Mouse (Mus musculus) hematopoietic multipotent progenitor cell, adult 10-12 weeks (in vitro differentiated cells): ENCODE results near the gene Ddx42. TPM values are rescaled to one million over a fixed set of nuclear protein-coding genes. Genes with fewer than 3 reads are reported as not detected.

Experiments used
- polyA plus RNA-seq: library from polyadenylated mRNA; stranded (reverse); fragments of >175 nt; gene quantifications from 2 replicates; pipeline ENCODE4 v1.2.3, GENCODE M21; 2012; ENCODE audit warnings: low replicate concordance

The Ddx42 gene
- polyA plus RNA-seq: 19.5 and 27.8 TPM in 2 replicates

GRCm38 (mm10) chr11:106216730-106217490 lies at the start of gene Ddx42:
Gene Ddx42 (plus strand): TSS chr11:106216926.

GRCm38 (mm10) chr11:106202123-106202465 lies 14.6 kb upstream of the Ddx42 start, which contains the start of gene Strada:
Gene Strada (minus strand): TSS chr11:106202168.

GRCm38 (mm10) chr11:106215927-106216729 lies 598 bp upstream of the Ddx42 start, which contains the start of gene Ccdc47:
Gene Ccdc47 (minus strand): TSS chr11:106216344.

GRCm38 (mm10) chr11:106255685-106256451 lies 39.1 kb downstream of the Ddx42 start, which contains the start of the genes Ftsj3 and Psmc5:
Gene Ftsj3 (minus strand): TSS chr11:106256079.
Gene Psmc5 (plus strand): TSS chr11:106256154.

GRCm38 (mm10) chr11:106272644-106273310 lies 56.1 kb downstream of the Ddx42 start, which contains the start of gene Smarcd2:
Gene Smarcd2 (minus strand): TSS chr11:106272972.

GRCm38 (mm10) chr11:106276454-106276853 lies 59.7 kb downstream of the Ddx42 start, which contains the start of gene Tcam1:
Gene Tcam1 (plus strand): TSS chr11:106276672.

Other genes starting within 250 kb of the Ddx42 start
- 23.8 and 92.3 TPM in 2 replicates for gene Ace, start 249.0 kb upstream of the Ddx42 start, polyA plus RNA-seq
- gene Ace3, start 222.3 kb upstream of the Ddx42 start, polyA plus RNA-seq: not detected in 2 replicates
- gene Kcnh6, start 208.8 kb upstream of the Ddx42 start, polyA plus RNA-seq: 0.04 TPM in 1 of 2 replicates, not detected in the other
- gene Dcaf7, start 180.1 kb upstream of the Ddx42 start, polyA plus RNA-seq: 27.4 and 36.0 TPM in 2 replicates
- 10.2 and 13.7 TPM in 2 replicates for gene Taco1, start 150.9 kb upstream of the Ddx42 start, polyA plus RNA-seq
- gene Map3k3, start 132.3 kb upstream of the Ddx42 start, polyA plus RNA-seq: 16.0 and 30.6 TPM in 2 replicates
- gene Gm10840, start 56.1 kb upstream of the Ddx42 start, polyA plus RNA-seq: not detected in 2 replicates
- 806 and 995 TPM in 2 replicates for gene Limd2, start 56.1 kb upstream of the Ddx42 start, polyA plus RNA-seq
- gene Strada, start 14.8 kb upstream of the Ddx42 start, polyA plus RNA-seq: 75.0 and 75.7 TPM in 2 replicates
- 3.1 and 4.1 TPM in 2 replicates for gene Ccdc47, start 582 bp upstream of the Ddx42 start, polyA plus RNA-seq
- 2.7 and 11.3 TPM in 2 replicates for gene Ftsj3, start 39.2 kb downstream of the Ddx42 start, polyA plus RNA-seq
- gene Psmc5, start 39.2 kb downstream of the Ddx42 start, polyA plus RNA-seq: 8.6 and 32.2 TPM in 2 replicates
- 85.2 and 128 TPM in 2 replicates for gene Smarcd2, start 56.0 kb downstream of the Ddx42 start, polyA plus RNA-seq
- 0.03 and 0.15 TPM in 2 replicates for gene Tcam1, start 59.7 kb downstream of the Ddx42 start, polyA plus RNA-seq
- 0.91 TPM in 1 of 2 replicates, not detected in the other for gene Gh, start 84.9 kb downstream of the Ddx42 start, polyA plus RNA-seq
- 300 and 616 TPM in 2 replicates for gene Cd79b, start 97.8 kb downstream of the Ddx42 start, polyA plus RNA-seq
- gene Scn4a, start 136.4 kb downstream of the Ddx42 start, polyA plus RNA-seq: 1.7 and 4.3 TPM in 2 replicates
- gene Prr29, start 148.5 kb downstream of the Ddx42 start, polyA plus RNA-seq: 0.76 and 1.2 TPM in 2 replicates
- 47.3 and 66.7 TPM in 2 replicates for gene Icam2, start 171.1 kb downstream of the Ddx42 start, polyA plus RNA-seq